Mouse (Mus musculus): ENCODE measurements around the gene Cbr2.

The Cbr2 gene

GRCm38 (mm10) chr11:120710672-120711071 lies 21.2 kb downstream of the Cbr2 start:
- DNase-seq = no peak

- no peak for DNase-seq
Observed at GRCm38 (mm10) chr11:120709551-120709950, 22.4 kb downstream of the Cbr2 start.

- no peak for DNase-seq
Observed at GRCm38 (mm10) chr11:120707969-120708368, 23.9 kb downstream of the Cbr2 start.

- DNase-seq = no peak
Observed at GRCm38 (mm10) chr11:120707225-120707624, 24.7 kb downstream of the Cbr2 start.

GRCm38 (mm10) chr11:120706120-120706519 lies 25.8 kb downstream of the Cbr2 start:
- DNase-seq = no peak

GRCm38 (mm10) chr11:120704486-120705325 lies 27.2 kb downstream of the Cbr2 start:
- no peak for DNase-seq

GRCm38 (mm10) chr11:120703696-120704454 lies 28.0 kb downstream of the Cbr2 start:
- DNase-seq = no peak

GRCm38 (mm10) chr11:120697741-120698140 lies 34.2 kb downstream of the Cbr2 start:
- DNase-seq = no peak

GRCm38 (mm10) chr11:120696568-120696967 lies 35.3 kb downstream of the Cbr2 start:
- DNase-seq = no peak

- DNase-seq = no peak
Observed at GRCm38 (mm10) chr11:120695641-120696040, 36.3 kb downstream of the Cbr2 start.

GRCm38 (mm10) chr11:120695184-120695583 lies 36.7 kb downstream of the Cbr2 start:
- no peak for DNase-seq

- DNase-seq = no peak
Observed at GRCm38 (mm10) chr11:120693461-120693860, 38.5 kb downstream of the Cbr2 start.

- no peak for DNase-seq
Observed at GRCm38 (mm10) chr11:120692471-120693011, 39.4 kb downstream of the Cbr2 start.

- no peak for DNase-seq
Observed at GRCm38 (mm10) chr11:120689365-120689764, 42.5 kb downstream of the Cbr2 start.

- DNase-seq = no peak
Observed at GRCm38 (mm10) chr11:120686650-120687272, 45.2 kb downstream of the Cbr2 start.

- no peak for DNase-seq
Observed at GRCm38 (mm10) chr11:120684660-120685059, 47.3 kb downstream of the Cbr2 start.

GRCm38 (mm10) chr11:120684086-120684485 lies 47.8 kb downstream of the Cbr2 start:
- no peak for DNase-seq

GRCm38 (mm10) chr11:120683536-120683935 lies 48.4 kb downstream of the Cbr2 start:
- DNase-seq = no peak

GRCm38 (mm10) chr11:120682683-120683082 lies 49.2 kb downstream of the Cbr2 start:
- no peak for DNase-seq

- DNase-seq = no peak
Observed at GRCm38 (mm10) chr11:120679909-120680308, 52.0 kb downstream of the Cbr2 start.

Data from cerebellum, adult 11-12 months (tissue).